Mouse (Mus musculus) CH12.LX (cell line): ENCODE measurements around the gene Rrp8.

Experiments used
- CTCF ChIP-seq, 2 experiments: IDR thresholded peaks in 1 of 2; conservative IDR thresholded peaks in 1 of 2; 2 replicates each; pipeline ENCODE4 v1.5.1; 2011 to 2012; ENCODE audit warnings: low read depth in 2 of 2, low read length in 2 of 2, improper control_type of control experiment in 1 of 2, inconsistent platforms in 1 of 2, mild to moderate bottlenecking in 1 of 2, moderate library complexity in 1 of 2
- E2F4 ChIP-seq: IDR thresholded peaks from 2 replicates; pipeline ENCODE4 v1.6.1; 2011; ENCODE audit warnings: low read depth, low read length, improper control_type of control experiment; ENCODE audit not compliant: insufficient replicate concordance
- NELFE ChIP-seq: IDR thresholded peaks from 2 replicates; pipeline ENCODE4 v1.6.1; 2011; ENCODE audit warnings: low read depth, low read length, improper control_type of control experiment
- POLR2A ChIP-seq: IDR thresholded peaks from 2 replicates; pipeline ENCODE4 v1.6.1; 2011; ENCODE audit warnings: low read depth, mild to moderate bottlenecking, improper control_type of control experiment, low read length
- SIN3A ChIP-seq: IDR thresholded peaks from 2 replicates; pipeline ENCODE4 v1.6.1; 2012; ENCODE audit warnings: low read length, improper control_type of control experiment, inconsistent platforms
- USF2 ChIP-seq: conservative IDR thresholded peaks from 2 replicates; pipeline ENCODE4 v1.6.1; 2011; ENCODE audit warnings: low read depth, low read length, improper control_type of control experiment

DNA sequence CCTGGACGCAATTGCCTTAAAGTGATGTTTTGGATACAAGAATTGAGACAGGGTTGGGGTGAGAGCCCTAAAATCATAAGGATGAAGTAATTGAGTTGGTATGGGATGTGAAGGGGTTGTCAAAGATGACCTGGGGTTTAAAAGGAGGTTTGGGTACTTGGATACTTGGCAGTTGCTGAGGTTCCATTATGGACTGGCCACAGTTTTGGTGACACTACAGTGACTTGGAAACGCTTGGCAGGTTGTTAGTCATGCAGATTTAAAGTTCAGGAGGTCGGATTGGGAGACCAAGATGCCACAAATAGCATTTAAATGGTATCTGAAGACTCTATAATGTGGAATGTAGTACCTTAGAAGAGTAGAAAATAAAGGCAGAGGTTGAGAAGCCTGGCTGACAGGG, 463 bp upstream of the Rrp8 start:
- TF ChIP-seq NELFE (no peak), CTCF (conservative IDR thresholded peaks at IDR 0.05 in 1 of 2, IDR thresholded peaks at IDR 0.05 in 1 of 2; ENCODE audit: low read depth in 2 of 2, low read length in 2 of 2) (no peak), POLR2A (no peak), E2F4 (no peak), SIN3A (no peak), USF2 (no peak)
